Mouse (Mus musculus): ENCODE data around the gene Rpap3.
"Not testable (repeated sequence)": the region's sequence is repeated elsewhere in the genome, so short reads cannot be mapped to it uniquely, and the experiment has no call there.

Gene Rpap3

GRCm38 (mm10) chr15:97696616-97697015 lies 9.0 kb downstream of the Rpap3 start:
- no peak for DNase-seq (ENCODE audit: low read depth, low spot score)

DNA sequence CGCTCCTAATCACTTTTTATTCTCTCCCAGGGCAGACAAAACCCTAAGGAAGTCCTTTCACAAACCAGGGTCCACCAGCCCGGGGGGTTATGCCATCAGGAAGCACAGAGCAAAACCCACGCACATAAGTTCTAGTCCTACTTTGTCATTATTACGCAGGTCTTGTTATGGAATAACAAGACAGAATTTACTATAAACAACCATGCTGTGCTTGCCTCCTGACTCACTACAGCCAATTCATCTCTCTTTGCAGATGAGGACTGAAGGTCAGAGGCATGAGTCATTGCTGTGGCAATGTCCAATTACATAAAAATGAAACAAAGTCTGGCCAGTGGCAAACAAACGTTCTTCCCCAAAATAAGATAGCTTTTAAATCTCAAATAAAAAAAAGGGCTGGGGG lies 12.2 kb downstream of the Rpap3 start:
- DNase-seq (ENCODE audit: low read depth, low spot score) = no peak

- DNase-seq (ENCODE audit: low read depth, low spot score) = no peak
Measured at GRCm38 (mm10) chr15:97684118-97684517, 21.5 kb downstream of the Rpap3 start.

- DNase-seq (ENCODE audit: low read depth, low spot score) = no peak
Measured at GRCm38 (mm10) chr15:97682053-97682452, 23.6 kb downstream of the Rpap3 start.

GRCm38 (mm10) chr15:97679991-97680681 lies 25.5 kb downstream of the Rpap3 start:
- DNase-seq (ENCODE audit: low read depth, low spot score) = no peak

GRCm38 (mm10) chr15:97677341-97677740 lies 28.3 kb downstream of the Rpap3 start:
- no peak for DNase-seq (ENCODE audit: low read depth, low spot score)

DNA sequence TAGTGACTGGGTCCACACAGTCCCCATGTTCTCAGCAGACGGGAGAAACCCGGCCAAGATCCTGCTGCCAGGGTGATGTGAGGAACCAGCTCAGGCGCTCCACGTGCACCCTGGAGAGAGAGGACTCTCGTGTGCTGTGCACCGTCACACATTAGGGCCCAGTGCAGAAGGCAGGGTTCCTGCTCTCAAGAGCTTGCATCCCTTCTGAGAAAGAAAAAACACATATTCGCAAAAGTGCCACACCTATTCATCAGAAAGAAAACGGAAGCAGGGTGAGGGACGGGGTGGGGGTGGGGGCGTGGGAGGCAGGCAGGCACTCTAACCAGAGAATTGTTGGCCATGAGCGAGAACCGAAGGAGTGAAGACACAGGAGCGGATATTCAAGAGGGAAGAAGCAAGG lies 29.7 kb downstream of the Rpap3 start:
- DNase-seq (ENCODE audit: low read depth, low spot score) = no peak

GRCm38 (mm10) chr15:97674423-97674822 lies 31.2 kb downstream of the Rpap3 start:
- no peak for DNase-seq (ENCODE audit: low read depth, low spot score)

- DNase-seq (ENCODE audit: low read depth, low spot score) = no peak
Measured at GRCm38 (mm10) chr15:97673256-97674000, 32.2 kb downstream of the Rpap3 start.

- peak; percentile 84 for DNase-seq (ENCODE audit: low read depth, low spot score)
Measured at GRCm38 (mm10) chr15:97672211-97672765, 33.3 kb downstream of the Rpap3 start.

DNA sequence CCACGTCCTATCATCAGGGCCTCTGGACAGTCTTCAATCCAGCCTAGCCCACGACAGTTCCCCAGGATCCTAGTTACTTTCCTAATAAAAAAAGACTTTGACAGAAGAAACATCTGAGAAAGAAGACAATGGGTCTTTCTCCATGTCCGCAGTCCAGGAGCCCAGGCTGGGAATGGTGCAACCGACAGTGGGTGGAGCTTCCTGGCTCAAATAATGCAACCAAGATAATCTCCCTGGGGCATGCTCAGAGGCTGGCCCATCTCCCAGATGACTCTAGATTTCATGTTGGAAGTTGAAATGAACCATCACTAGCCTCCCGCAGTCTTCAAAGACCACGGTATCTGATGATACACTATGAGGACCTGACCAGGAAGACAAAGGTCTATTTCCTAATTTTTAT lies 35.1 kb downstream of the Rpap3 start:
- DNase-seq (ENCODE audit: low read depth, low spot score) = no peak

DNA sequence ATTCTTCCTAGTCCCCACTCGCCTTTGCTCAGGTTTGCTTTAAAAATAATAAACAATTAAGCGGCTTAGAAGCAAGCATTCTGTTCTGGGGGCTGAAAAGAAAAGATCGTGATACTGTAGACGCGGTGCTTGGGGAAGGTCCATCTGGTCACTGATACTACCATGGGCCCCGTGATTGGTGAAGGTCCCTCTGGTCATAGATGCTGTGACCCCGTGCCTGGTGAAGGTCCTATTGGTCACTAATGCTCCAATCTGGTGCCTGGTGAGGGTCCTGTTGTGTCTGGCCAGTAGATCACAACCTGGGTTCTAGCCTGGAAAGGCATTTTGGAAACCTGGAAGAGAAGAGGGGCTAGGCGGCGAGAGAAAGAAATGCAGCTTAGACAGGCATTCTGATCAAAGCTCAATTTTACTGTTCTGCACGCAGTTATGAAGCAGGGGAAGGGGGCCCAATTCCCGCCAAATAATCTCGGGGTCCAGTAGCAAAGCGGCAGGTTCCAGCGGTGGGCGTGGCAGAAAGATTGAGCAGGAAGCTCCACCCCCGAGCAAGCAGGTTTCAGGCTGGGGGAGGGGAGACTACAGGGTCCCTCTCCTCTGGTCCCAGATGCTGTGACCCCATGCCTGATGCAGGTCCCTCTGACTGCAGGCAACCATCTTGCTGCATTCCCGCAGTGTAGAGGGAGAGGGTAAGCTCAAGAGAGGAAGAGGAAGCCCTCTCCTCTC lies 37.3 kb downstream of the Rpap3 start:
- DNase-seq (ENCODE audit: low read depth, low spot score) = not testable (repeated sequence)

GRCm38 (mm10) chr15:97667437-97667836 lies 38.2 kb downstream of the Rpap3 start:
- peak; percentile 49 for DNase-seq (ENCODE audit: low read depth, low spot score)

DNA sequence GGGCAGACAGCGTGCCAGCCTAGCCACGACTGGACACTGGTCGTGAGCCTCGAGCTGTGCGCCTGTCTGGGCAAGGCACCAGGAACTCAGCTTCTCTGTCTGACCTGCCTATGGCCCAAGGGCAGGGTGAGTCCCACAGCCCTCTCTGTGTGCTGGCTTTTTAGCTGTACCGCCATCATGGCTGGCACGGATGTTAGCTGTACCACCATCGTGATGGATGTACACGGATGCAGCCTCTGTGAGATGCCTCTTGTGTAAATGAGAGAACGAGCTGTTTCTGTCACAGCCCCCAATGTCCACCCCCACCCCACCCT lies 39.2 kb downstream of the Rpap3 start:
- DNase-seq (ENCODE audit: low read depth, low spot score) = no peak

- no peak for DNase-seq (ENCODE audit: low read depth, low spot score)
Measured at GRCm38 (mm10) chr15:97665770-97666456, 39.7 kb downstream of the Rpap3 start.

DNA sequence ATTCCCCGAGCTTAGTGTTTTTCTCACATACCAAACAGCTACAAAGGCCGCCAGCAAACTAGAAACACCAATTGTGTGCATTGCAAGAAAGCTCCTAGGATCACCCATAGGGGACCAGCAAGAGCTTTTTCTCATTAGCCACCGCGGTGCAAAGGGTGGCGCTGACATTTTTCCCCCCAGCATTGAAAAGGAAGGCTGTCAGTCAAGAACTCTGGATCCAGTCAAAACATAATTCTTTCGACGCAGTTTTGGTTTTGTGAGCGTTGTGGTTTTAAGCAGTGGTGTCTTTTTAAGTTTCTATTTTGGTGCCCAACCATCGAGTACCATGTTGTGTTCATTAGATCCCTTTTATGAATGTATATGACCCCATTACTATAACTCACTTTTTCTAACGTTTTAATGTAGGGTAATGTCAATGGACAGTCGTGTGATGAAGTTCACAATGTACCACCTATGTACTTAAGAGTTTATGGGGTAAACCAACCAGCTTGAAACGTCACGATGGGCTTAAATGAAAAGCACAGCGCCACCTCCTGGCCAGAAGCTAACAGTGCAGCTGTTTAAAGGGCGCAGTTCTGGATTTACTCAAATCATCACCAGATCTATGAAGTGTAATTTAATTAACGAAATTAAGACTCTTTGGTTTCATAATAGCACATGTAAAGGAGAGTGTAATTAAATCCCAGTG lies 40.5 kb downstream of the Rpap3 start:
- no peak for DNase-seq (ENCODE audit: low read depth, low spot score)

DNA sequence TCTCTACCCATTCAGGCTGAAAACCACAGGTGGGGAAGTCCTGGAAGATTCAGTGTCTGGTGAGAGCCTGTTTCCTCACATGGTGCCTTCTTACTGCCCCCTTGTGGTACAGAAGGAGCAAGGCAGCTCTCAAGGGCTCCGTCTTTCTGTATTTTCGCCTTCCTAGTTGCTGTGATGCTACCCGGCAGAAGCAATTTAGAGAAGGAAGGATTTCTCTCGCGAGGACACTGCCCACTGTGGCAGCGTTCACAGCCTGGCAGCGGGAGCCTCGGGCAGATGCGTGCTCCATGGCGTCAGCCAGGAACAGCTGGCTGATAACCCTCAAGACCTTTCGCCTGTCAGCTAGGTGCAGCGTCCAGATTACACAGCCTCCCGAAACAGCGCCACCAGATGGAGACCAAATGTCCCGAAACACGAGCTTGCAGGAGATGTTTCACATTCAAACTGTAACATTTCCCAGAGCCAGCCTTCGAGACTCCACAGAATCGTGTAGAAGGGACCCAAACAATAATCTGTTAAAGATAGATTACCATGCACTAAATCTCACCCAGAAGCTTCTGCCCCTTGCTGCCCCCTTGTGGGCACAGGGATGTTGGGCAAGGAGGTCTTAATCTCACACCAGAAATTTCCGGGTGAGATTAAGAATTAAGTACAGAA lies 41.7 kb downstream of the Rpap3 start:
- peak; percentile 71 for DNase-seq (ENCODE audit: low read depth, low spot score)

- DNase-seq (ENCODE audit: low read depth, low spot score) = no peak
Measured at GRCm38 (mm10) chr15:97658755-97659116, 46.9 kb downstream of the Rpap3 start.

- no peak for DNase-seq (ENCODE audit: low read depth, low spot score)
Measured at GRCm38 (mm10) chr15:97657856-97658754, 47.5 kb downstream of the Rpap3 start.

DNA sequence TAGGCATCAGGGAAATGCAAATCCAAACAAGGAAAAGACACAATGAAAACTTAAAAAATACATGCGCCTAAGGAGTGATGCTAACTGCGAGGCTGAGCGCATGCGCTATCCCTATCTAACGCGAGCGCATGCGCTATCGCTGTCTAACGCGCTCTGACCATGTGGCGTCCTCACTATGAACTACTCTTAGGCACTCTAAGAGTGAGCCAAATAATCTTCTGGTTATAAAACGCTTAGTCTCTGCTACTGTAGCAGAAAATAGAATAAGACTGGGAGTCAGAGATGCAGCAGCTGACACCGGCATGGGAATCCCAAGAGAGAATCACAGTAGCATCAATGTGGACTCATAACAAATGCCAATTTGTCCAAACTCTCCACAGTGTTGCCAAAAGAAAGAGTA lies 48.2 kb downstream of the Rpap3 start:
- DNase-seq (ENCODE audit: low read depth, low spot score) = no peak

All from brain, embryonic 18.5 days (tissue).